Mouse (Mus musculus) forebrain, embryonic 11.5 days (tissue): ENCODE results near the gene 5330417H12Rik. TPM values are rescaled to one million over a fixed set of nuclear protein-coding genes. Genes with fewer than 3 reads are reported as not detected.

Experiments used
- ATAC-seq: fragments of 200-750 bp; cut with Nextera tagmentation; replicated peaks from 2 replicates; pipeline ENCODE4 v1.8.0; 2017; ENCODE audit warnings: moderate TSS enrichment; ENCODE audit not compliant: low FRiP score
- DNase-seq: peaks from one replicate; pipeline ENCODE4 v3.0.0-alpha.2; 2017; ENCODE audit warnings: low spot score
- H3K27ac ChIP-seq: fragments of 300-500 bp; sonication (generic); 2 replicates; pipeline ENCODE4 v1.5.1; 2014; ENCODE audit warnings: low read depth, low read length
- H3K27me3 ChIP-seq: fragments of 300-500 bp; sonication (generic); 2 replicates; pipeline ENCODE4 v1.6.1; 2014; ENCODE audit warnings: mild to moderate bottlenecking, low read length, mixed read lengths; ENCODE audit not compliant: control insufficient read depth, insufficient read depth
- H3K36me3 ChIP-seq: fragments of 300-500 bp; sonication (generic); 2 replicates; pipeline ENCODE4 v1.6.1; 2014; ENCODE audit warnings: mild to moderate bottlenecking, low read length, moderate library complexity, mixed read lengths; ENCODE audit not compliant: control insufficient read depth, insufficient read depth
- H3K4me1 ChIP-seq: fragments of 300-500 bp; sonication (generic); replicated peaks from 2 replicates; pipeline ENCODE4 v1.6.1; 2014; ENCODE audit warnings: low read length, mixed read lengths; ENCODE audit not compliant: control insufficient read depth, insufficient read depth
- H3K4me2 ChIP-seq: fragments of 300-500 bp; sonication (generic); 2 replicates; pipeline ENCODE4 v1.6.1; 2014; ENCODE audit warnings: low read depth, mild to moderate bottlenecking, low read length, moderate library complexity, mixed read lengths; ENCODE audit not compliant: severe bottlenecking
- H3K4me3 ChIP-seq: fragments of 300-500 bp; sonication (generic); 2 replicates; pipeline ENCODE4 v1.5.1; 2014; ENCODE audit warnings: low read depth, low read length
- H3K9ac ChIP-seq: fragments of 300-500 bp; sonication (generic); 2 replicates; pipeline ENCODE4 v1.6.1; 2014; ENCODE audit warnings: low read length
- H3K9me3 ChIP-seq: fragments of 300-500 bp; sonication (generic); 2 replicates; pipeline ENCODE4 v1.6.1; 2016; ENCODE audit warnings: low read length, mixed read lengths; ENCODE audit not compliant: control insufficient read depth
- WGBS: fragments of 180-500 bp; shearing (Covaris S2); extraction: QIAGEN DNeasy Blood & Tissue Kit; methylation state at CpG from one replicate; pipeline ENCODE4 v1.1.7; 2014; 5-methylcytosine and 5-hydroxymethylcytosine counted together
- polyA plus RNA-seq: library from polyadenylated mRNA; unstranded; fragments of >200 nt; fragmentation: Nextera tagmentation; extraction: Ambion mirVana; gene quantifications from 2 replicates; pipeline ENCODE4 v1.2.1, GENCODE M21; 2014

5330417H12Rik gene
- polyA plus RNA-seq: not detected in 2 replicates

DNA sequence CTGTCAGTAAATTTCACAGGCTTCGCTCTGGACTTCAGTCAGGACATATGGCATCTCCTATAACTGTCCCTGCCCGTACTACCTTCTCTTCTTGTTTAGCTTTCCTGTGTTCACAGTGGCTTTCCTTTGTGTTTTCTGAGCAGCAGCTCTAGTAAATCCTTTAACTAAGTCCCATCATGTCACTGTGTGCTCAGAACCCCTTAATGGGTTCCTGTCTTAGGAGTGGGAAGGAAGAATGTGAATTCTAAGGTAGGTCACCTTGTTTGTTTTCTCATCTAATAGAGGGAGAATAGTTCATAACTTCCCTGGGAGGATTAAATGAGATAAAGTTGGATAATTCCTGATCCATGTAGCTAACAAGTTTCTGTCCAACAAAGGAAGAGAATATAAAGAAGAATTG lies at the start of gene 5330417H12Rik:
Gene 5330417H12Rik (minus strand): TSS at position 101 of the 400 bp plus-strand sequence.
- H3K9ac ChIP-seq: no peak within 1 kb of the TSS
- H3K36me3 ChIP-seq: no peaks in the 10 kb centered on the region
- no peak within 1 kb of the TSS for H3K4me3 ChIP-seq
- DNase-seq: no peak
- no peak within 1 kb of the TSS for H3K27ac ChIP-seq
- H3K9me3 ChIP-seq: no peaks in the 10 kb centered on the region
- no peak for ATAC-seq
- no peaks in the 10 kb centered on the region for H3K4me1 ChIP-seq
- no peak within 1 kb of the TSS for H3K4me2 ChIP-seq
- H3K27me3 ChIP-seq: no peaks in the 10 kb centered on the region
- WGBS: 81% methylated on average over 2 of the region's 2 CpGs

DNA sequence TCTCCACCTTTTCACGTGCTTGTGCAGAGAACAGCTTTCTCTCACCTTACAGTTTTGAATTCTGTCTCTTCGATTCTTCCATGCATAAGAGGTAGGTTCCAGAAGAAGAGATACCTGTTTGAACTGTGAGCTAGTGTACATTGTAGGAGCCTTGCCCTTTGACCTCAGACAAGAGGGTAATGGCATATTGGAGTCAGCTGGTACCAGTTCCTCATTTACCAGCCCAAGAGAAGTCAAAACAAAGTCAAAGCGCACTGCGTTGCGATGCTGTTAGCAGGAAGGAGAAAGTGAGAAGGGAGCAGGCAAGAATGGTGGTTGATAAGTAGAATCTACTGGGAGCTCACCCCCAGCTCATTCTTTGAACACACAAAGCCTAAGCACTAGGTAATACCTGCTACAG lies 43.6 kb upstream of the 5330417H12Rik start:
- DNase-seq (no peak), ATAC-seq (no peak)
- no peak overlapping the region for H3K9ac ChIP-seq
- peaks cover 12% of the 10 kb centered on the region for H3K4me1 ChIP-seq
- H3K4me2 ChIP-seq: no peak overlapping the region
- no peak overlapping the region for H3K27ac ChIP-seq
- H3K4me3 ChIP-seq: no peak overlapping the region
- no peaks in the 10 kb centered on the region for H3K36me3 ChIP-seq
- 95% methylated on average over 5 of the region's 5 CpGs for WGBS
- no peaks in the 10 kb centered on the region; the same call in 1 of the 2 replicates for H3K27me3 ChIP-seq
- H3K9me3 ChIP-seq: no peaks in the 10 kb centered on the region

DNA sequence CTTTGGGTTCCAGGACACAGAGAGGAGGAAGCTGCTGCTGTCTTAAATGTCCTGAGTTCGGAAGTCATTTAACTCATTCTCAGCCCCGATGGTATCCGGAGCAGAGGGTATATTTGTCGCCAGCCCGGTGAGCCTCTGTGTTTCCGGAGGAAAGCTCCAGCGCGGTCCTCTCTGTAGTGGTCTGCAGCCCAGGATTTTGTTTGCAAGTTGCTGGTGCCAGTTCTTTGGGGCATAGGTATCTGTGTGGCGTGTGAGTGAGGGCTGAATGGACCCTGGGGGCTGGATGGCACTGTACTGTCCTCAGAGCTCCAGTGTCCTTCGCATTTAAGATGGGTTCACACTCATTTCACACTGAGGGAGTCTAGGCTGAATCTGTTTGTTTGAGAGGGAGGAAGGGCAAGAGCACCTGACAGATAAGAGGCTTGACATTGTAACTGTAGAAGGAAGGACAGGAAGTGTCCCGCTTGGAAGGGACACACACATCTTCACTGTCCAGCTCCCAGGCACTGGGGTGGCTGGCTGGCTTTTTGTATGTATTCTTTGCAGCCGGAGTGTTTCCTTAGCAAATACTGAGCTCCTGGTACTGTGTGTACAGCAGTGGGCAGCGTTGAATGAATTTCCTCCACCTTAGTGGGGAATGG lies 41.4 kb upstream of the 5330417H12Rik start:
- WGBS: 56% methylated on average over 13 of the region's 13 CpGs
- H3K27me3 ChIP-seq: no peaks in the 10 kb centered on the region; the same call in 1 of the 2 replicates
- DNase-seq (no peak), ATAC-seq (no peak; the same call in 1 of the 2 replicates)
- H3K27ac ChIP-seq: peak overlapping the region; percentile 66; the same call in 1 of the 2 replicates
- H3K36me3 ChIP-seq: no peaks in the 10 kb centered on the region
- peaks cover 12% of the 10 kb centered on the region for H3K4me1 ChIP-seq
- peak overlapping the region; percentile 36; the same call in 1 of the 2 replicates for H3K4me2 ChIP-seq
- H3K9ac ChIP-seq: peak overlapping the region; percentile 41
- peak overlapping the region; percentile 13 for H3K4me3 ChIP-seq
- H3K9me3 ChIP-seq: no peaks in the 10 kb centered on the region

DNA sequence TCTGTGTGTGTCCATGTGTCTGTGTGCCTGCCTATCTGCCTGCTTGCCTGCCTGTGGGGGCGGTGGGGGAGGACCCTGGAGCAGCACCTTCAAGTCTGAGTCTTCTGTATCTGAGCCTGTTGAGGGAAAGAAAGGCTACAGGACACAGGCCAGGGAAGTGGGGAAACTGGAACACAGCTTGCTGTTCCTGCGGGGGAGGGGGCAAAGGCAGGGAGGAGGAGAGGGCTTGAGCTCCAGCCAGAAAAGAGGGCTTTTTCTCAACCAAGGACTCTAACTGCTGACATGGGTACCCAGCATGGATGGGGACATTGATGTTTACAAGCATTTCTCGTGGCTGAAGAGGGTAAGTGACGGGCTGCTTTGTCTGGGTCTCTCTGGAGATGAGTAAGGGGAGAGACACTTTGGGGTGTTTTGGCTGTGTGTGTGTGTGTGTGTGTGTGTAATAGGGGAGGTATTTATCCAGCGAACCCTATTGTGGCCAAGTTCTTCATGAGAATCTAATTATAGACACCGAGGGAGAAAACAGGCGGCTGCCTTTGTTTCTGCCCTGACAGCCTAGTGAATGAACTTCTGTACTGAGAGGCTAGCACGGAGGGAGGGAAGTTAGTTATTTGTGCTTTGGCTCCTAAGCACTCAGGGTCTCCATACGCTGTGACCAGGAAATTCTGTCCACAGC lies 40.8 kb upstream of the 5330417H12Rik start:
- DNase-seq (peak; percentile 60), ATAC-seq (peak; percentile 51)
- peak overlapping the region; percentile 36 for H3K4me2 ChIP-seq
- H3K36me3 ChIP-seq: no peaks in the 10 kb centered on the region
- 9% methylated on average over 9 of the region's 9 CpGs for whole genome bisulfite sequencing
- H3K27me3 ChIP-seq: no peaks in the 10 kb centered on the region; the same call in 1 of the 2 replicates
- no peaks in the 10 kb centered on the region for H3K9me3 ChIP-seq
- peak overlapping the region; percentile 41 for H3K9ac ChIP-seq
- peak overlapping the region; percentile 13 for H3K4me3 ChIP-seq
- H3K27ac ChIP-seq: peak overlapping the region; percentile 66; the same call in 1 of the 2 replicates
- H3K4me1 ChIP-seq: peaks cover 12% of the 10 kb centered on the region

DNA sequence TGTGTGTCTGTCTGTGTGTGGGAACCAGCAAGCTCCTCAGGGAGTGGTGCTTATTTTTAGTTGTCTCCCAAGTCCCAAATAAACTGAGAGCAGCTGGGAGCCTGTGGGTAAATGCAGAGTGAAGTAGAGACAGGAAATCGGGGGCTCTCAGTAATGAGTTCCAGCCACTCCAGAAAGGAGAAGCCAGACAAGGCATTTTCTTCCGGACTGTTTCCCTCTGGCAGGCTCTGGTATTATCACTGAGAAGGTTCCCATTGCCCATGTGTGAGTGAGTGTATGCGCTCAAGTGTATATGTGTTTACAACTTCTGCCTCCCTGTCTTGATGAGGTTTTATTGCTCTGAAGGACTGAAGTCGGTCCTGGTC lies 40.2 kb upstream of the 5330417H12Rik start:
- H3K4me3 ChIP-seq: no peak overlapping the region
- 43% methylated on average over 4 of the region's 4 CpGs for WGBS
- H3K9ac ChIP-seq: peak overlapping the region; percentile 41
- H3K4me1 ChIP-seq: peaks cover 12% of the 10 kb centered on the region
- no peaks in the 10 kb centered on the region; the same call in 1 of the 2 replicates for H3K27me3 ChIP-seq
- H3K4me2 ChIP-seq: peak overlapping the region; percentile 36; the same call in 1 of the 2 replicates
- ATAC-seq (0 out of 2 replicates have a peak, but pooled peaks have one; percentile 4), DNase-seq (no peak)
- no peaks in the 10 kb centered on the region for H3K9me3 ChIP-seq
- peak overlapping the region; percentile 66; the same call in 1 of the 2 replicates for H3K27ac ChIP-seq
- no peaks in the 10 kb centered on the region for H3K36me3 ChIP-seq

DNA sequence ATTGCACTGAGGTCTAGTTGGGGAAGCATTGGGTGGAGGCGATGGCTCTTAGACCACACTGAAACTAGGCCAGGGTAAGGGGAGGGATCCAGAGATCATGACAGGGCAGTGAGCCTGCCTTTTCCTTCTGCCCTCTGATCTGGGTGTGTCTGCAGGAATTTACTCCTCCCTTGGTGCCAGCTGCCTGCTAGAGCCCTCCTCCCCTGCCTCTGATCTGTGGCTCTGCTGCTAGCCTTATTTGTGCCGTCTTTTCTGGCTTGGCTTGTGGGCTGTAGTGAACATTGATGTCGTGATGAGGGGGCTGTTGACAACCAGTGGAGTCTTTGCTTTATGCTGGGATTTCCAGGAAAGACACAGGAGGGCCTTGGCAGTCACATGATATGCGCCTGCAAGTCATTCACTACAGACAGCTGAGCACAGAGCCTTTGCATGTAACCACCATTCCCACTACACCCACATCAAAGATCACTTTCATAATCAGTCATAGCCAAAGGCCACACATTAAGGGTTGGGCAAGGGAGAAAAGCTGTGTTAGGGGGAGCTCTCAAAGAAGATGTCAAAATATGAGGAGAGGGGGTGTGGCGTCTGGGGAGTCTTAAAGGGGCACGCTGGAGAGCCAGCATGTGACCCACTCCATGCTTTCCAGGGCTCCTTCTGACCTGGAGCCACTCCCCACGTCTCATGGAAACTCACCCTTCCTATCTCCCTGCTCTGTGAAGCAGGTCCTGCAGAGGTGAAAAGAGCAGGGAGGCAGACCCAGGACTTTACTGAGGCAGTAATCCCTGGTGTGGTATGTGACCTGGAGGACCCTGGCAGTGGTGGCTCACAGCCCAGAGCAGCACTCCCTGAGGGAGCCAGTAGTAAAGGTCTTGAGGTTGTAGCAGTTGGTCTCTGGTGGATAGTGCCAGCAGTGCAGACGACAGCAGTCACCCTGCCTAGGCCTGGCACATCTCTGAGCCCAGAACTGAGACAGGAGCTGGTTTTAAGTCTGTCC lies 39.4 kb upstream of the 5330417H12Rik start:
- H3K4me2 ChIP-seq: no peak overlapping the region
- peaks cover 12% of the 10 kb centered on the region for H3K4me1 ChIP-seq
- no peak overlapping the region for H3K4me3 ChIP-seq
- 50% methylated on average over 8 of the region's 8 CpGs for WGBS
- H3K27me3 ChIP-seq: no peaks in the 10 kb centered on the region; the same call in 1 of the 2 replicates
- H3K9ac ChIP-seq: no peak overlapping the region
- DNase-seq (no peak), ATAC-seq (no peak)
- no peaks in the 10 kb centered on the region for H3K9me3 ChIP-seq
- H3K27ac ChIP-seq: no peak overlapping the region
- no peaks in the 10 kb centered on the region for H3K36me3 ChIP-seq

DNA sequence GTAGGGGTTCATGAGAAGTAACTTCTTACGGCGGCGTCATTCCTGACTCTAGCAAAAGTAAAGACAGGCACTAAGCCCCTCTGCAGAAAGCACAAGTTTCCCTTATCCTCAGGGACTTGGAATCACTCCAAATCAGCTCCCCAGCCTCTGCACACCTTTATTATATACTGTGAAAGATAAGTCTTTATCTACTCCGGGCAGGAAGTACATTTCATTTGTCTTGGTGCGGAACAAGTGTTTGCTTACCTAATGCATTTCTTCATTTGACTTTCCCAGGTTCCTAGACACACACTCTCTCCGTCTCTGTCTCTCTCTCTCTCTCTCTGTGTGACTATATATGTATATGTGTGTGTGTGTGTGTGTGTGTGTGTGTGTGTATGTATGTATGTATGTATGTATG lies 38.7 kb upstream of the 5330417H12Rik start:
- Histone ChIP-seq H3K4me1 (peaks cover 12% of the 10 kb centered on the region), H3K4me2 (no peak overlapping the region), H3K27me3 (no peaks in the 10 kb centered on the region; the same call in 1 of the 2 replicates), H3K9ac (no peak overlapping the region), H3K4me3 (no peak overlapping the region), H3K36me3 (no peaks in the 10 kb centered on the region), H3K9me3 (no peaks in the 10 kb centered on the region), H3K27ac (no peak overlapping the region)
- no peak for ATAC-seq
- 83% methylated on average over 6 of the region's 6 CpGs for WGBS
- DNase-seq: no peak

DNA sequence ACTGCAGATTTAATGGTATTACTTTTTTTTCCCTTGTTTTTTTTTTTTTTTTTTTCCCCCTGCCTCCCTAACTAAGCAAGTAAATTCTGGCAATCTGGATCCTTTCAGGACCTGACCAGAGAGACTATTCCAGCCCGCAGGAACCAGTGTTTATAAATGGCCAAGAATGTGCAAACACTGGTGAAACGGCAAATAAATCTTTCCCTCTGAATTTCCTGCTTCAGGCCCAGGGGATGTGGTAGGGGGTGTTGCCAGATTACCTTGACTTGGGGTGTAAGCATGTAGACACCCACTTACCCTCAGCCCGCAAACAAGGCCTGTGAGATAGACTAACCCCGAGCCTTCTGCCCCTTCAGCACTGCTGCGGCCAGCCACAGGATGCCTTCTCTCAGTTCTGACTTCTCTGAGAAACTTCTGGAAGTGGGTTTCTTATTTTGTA lies 36.9 kb upstream of the 5330417H12Rik start:
- DNase-seq: no peak
- Histone ChIP-seq H3K27me3 (no peaks in the 10 kb centered on the region), H3K4me2 (no peak overlapping the region), H3K36me3 (no peaks in the 10 kb centered on the region), H3K4me3 (no peak overlapping the region), H3K27ac (no peak overlapping the region), H3K9ac (no peak overlapping the region), H3K4me1 (peaks cover 12% of the 10 kb centered on the region), H3K9me3 (no peaks in the 10 kb centered on the region)
- ATAC-seq: no peak
- 56% methylated on average over 5 of the region's 5 CpGs for WGBS
